Mouse (Mus musculus) frontal cortex, postnatal 10 days (tissue): Measurements from ENCODE around the gene Ptgir.
A peak's percentile ranks its signal among the peaks of the same experiment; 100 is the strongest.
"Not testable (repeated sequence)": the region's sequence is repeated elsewhere in the genome, so short reads cannot be mapped to it uniquely, and the experiment has no call there.

Source experiments
- DNase-seq, 2 experiments: peaks; one replicate each; pipeline ENCODE4 v3.0.0; 2022; ENCODE audit warnings: low spot score in 2 of 2, mixed read lengths in 1 of 2

The Ptgir gene

GRCm38 (mm10) chr7:16940292-16940691 is 34.0 kb downstream of the Ptgir start:
- DNase-seq, result no peak

DNA sequence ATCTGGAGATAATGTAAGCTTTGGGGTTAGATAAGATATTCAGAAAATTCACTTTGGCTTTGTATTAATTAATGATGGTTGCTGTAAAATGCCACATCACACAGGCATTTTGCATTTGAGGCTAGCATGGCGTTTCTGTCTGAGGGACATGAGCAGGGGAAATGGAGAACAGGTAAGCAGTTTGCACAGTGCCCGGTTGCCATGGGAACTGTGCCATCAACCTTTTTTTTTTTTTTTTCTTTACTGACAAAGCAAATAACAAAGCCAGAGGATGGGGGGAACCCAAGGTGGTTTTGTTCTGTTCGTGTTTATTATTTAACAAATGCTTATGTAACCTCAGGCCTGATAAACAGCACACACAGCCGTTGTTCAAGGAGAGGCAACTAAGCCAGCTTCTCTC is 36.6 kb downstream of the Ptgir start:
- no peak for DNase-seq

GRCm38 (mm10) chr7:16944061-16944807 is 37.9 kb downstream of the Ptgir start, which contains the start of gene Pnmal2:
Pnmal2 (plus strand) TSS chr7:16944682.
- DNase-seq, result peak; percentile 88 to 90

GRCm38 (mm10) chr7:16944808-16945315 is 38.6 kb downstream of the Ptgir start:
- DNase-seq, result no peak

GRCm38 (mm10) chr7:16945419-16945818 is 39.1 kb downstream of the Ptgir start:
- no peak for DNase-seq

GRCm38 (mm10) chr7:16946441-16947348 is 40.4 kb downstream of the Ptgir start:
- no peak for DNase-seq

- no peak for DNase-seq
These were observed 41.1 kb downstream of the Ptgir start for GRCm38 (mm10) chr7:16947349-16947895.

DNA sequence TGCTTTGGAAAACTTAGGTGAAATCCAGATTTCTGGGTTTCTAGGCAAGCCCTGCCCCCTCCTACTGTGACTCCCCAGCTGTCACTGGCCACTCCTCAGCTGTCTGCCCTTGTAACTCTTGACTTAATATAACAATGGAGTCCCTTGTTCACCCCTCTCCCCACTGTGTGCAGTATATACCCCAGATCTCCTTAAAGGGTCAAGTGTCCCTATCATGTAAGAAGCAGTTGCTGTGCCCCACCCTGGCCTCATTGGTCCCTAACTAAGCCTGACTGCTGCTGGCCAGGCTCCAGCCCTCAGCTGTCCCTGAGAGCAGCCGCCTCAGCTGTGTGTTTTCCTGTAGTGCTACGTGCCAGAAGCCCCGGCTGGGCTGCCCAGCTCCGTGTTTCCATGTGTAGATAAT is 41.7 kb downstream of the Ptgir start:
- DNase-seq, result no peak

GRCm38 (mm10) chr7:16948923-16949458 is 42.7 kb downstream of the Ptgir start:
- no peak for DNase-seq

GRCm38 (mm10) chr7:16949908-16950841 is 43.9 kb downstream of the Ptgir start:
- DNase-seq, result peak in 1 of 2 experiments; percentile 82

GRCm38 (mm10) chr7:16950861-16951635 is 44.8 kb downstream of the Ptgir start:
- DNase-seq, result peak; percentile 79 to 84

DNA sequence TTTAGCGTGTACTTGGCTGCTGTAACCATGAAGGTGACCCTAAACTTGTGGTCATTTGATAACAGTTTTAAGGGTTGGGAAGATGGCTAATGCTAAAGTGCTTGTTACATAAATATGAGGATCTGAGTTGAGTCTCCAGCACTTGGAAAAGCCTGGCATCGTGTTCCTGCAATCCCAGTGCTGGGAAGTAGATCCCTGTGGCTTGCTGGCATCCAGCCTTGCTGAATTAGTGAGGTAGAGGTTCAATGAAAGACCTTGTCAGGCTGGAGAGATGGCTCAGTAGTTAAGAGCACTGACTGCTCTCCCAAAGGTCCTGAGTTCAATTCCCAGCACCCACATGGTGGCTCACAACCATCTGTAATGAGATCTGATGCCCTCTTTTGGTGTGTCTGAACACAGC is 47.5 kb downstream of the Ptgir start:
- not testable (repeated sequence) for DNase-seq

DNA sequence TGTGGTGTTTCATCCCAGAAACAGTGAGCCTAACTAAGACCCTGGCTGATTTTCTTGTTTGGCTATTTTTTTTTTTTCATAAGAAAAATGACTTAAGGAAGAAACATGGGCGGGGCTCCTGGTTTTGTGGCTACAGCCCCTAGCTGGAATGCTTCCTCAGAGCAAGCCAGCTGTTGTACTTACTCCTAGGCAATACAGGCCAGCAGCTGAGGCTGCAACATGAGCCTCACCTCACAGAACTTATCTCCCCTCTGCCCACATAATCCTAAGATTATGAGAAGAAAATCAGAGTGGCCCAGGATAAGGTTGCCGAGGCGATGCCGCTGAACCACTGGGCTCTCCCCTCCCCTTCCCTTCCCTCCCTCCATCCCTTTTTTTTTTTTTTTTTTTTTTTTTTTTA is 49.4 kb downstream of the Ptgir start:
- no peak for DNase-seq

DNA sequence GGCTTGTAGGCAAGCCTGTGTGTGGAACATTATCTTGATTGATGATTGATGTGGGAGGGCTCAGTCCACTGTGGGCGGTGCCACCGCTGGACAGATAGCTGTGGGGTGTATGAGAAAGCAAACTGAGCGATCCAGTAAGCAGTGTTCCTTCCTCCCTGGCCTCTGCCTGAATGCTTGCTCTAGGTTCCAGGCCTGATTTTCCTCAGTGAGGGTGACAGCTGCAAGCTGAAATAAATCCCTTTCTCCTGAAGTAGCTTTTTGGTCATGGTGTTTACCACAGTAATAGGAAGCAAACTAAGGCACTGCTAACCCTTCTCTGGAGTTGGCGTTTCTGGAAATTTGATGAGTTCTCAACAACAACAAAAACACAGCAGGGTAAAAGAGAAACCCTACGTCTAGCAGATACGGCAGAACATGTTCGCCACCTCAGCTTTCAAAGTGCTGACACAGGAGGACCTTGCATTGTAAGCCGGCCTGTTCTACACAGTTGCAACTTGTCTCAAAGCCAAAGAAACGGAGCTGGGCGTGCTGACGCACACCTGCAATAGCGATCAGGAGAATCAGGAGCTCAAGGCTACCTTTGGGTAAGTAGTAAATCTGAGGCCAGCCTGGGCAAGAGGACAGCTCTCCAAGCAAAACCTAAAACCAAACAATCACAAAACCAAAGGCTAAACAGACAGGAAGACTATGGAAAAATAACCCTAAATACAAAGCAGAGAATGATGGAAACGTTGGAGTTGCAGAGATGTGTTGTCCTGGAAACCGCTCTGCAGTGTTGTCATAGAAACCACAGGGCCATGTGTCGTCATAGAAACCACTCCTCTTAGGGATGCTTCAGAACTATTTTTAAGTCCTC is 50.3 kb downstream of the Ptgir start:
- DNase-seq, result no peak

DNA sequence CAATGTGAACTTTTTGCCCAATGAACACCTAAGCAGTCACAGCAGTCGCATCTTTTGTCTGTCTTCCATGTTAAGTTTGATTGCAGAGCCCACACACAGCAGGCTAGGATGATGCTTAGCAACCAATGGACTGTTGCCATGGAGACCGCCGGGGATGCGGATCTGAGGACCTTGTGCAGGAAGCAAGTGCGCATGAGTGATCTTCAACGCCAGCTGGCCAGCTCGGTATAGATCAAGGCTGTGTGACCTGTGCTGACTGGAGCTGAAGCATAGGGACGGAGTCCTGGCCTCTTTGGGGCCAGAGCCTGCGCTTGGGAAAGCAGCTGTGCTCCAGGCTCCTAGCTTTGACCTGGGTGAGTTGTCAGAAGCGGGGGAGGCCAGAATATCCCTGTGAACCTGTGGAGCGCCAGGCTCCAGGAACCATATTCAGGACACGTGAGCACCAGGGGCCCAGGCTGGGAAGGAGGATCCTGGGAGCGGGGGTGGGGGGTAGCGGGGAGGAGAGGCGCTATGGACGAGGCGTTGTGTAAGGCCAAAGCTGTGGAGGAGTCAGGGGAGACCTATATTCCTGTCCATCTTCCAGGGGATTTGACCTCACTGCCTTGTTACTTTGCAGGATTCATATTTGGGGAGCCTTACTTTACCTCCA is 53.4 kb downstream of the Ptgir start, which contains the start of gene Pnmal1:
Pnmal1 (plus strand) TSS at position 141 of the 649 bp plus-strand sequence.
- peak; percentile 90 to 91 for DNase-seq
